Mouse (Mus musculus) thymus, adult 18-20 months (tissue): ENCODE results near the gene Fxn.
"Not testable (repeated sequence)": the region's sequence is repeated elsewhere in the genome, so short reads cannot be mapped to it uniquely, and the experiment has no call there.

Experiments
- DNase-seq, 2 experiments: peaks; one replicate each; pipeline ENCODE4 v3.0.0; 2022; ENCODE audit warnings: mixed read lengths in 2 of 2

The Fxn gene

GRCm38 (mm10) chr19:24241799-24242546 is 38.4 kb downstream of the Fxn start:
- DNase-seq, result no peak

GRCm38 (mm10) chr19:24241271-24241670 is 39.1 kb downstream of the Fxn start:
- DNase-seq, result no peak

- DNase-seq, result no peak
Observed at GRCm38 (mm10) chr19:24238011-24238410, 42.4 kb downstream of the Fxn start.

GRCm38 (mm10) chr19:24232356-24232755 is 48.0 kb downstream of the Fxn start:
- DNase-seq, result not testable (repeated sequence)

- DNase-seq, result peak in 1 of 2 experiments; percentile 9
Observed at GRCm38 (mm10) chr19:24225305-24225696, 55.1 kb downstream of the Fxn start.

GRCm38 (mm10) chr19:24224500-24225304 is 55.7 kb downstream of the Fxn start, which contains the start of gene Tjp2:
Gene Tjp2 (minus strand): TSS chr19:24225030.
- peak; percentile 4 to 8 for DNase-seq

- no peak for DNase-seq
Observed at GRCm38 (mm10) chr19:24223851-24224251, 56.6 kb downstream of the Fxn start.

GRCm38 (mm10) chr19:24221455-24221854 is 59.0 kb downstream of the Fxn start:
- DNase-seq, result no peak

- no peak for DNase-seq
Observed at GRCm38 (mm10) chr19:24220795-24221445, 59.5 kb downstream of the Fxn start.

GRCm38 (mm10) chr19:24219011-24219410 is 61.4 kb downstream of the Fxn start:
- no peak for DNase-seq

- no peak for DNase-seq
Observed at GRCm38 (mm10) chr19:24218291-24218690, 62.1 kb downstream of the Fxn start.

GRCm38 (mm10) chr19:24217851-24218250 is 62.6 kb downstream of the Fxn start:
- DNase-seq, result no peak

- no peak for DNase-seq
Observed at GRCm38 (mm10) chr19:24216771-24217170, 63.6 kb downstream of the Fxn start.

- DNase-seq, result no peak
Observed at GRCm38 (mm10) chr19:24214939-24215338, 65.5 kb downstream of the Fxn start.

- DNase-seq, result no peak
Observed at GRCm38 (mm10) chr19:24213299-24213698, 67.1 kb downstream of the Fxn start.

- no peak for DNase-seq
Observed at GRCm38 (mm10) chr19:24212552-24213249, 67.7 kb downstream of the Fxn start.
